Mouse (Mus musculus) cortical plate, adult 2 months (tissue): ENCODE measurements around the gene Tmem243.

Experiments used
- CTCF ChIP-seq: fragments of 200-500 bp; IDR thresholded peaks from 2 replicates; pipeline ENCODE4 v1.5.1; 2011; ENCODE audit warnings: mild to moderate bottlenecking, control low read depth, low read length; ENCODE audit not compliant: insufficient read depth; ENCODE audit errors: extremely low read depth
- POLR2A ChIP-seq: fragments of 200-500 bp; IDR thresholded peaks from 2 replicates; pipeline ENCODE4 v1.6.1; 2011; ENCODE audit warnings: mild to moderate bottlenecking, low read length, control low read depth; ENCODE audit not compliant: insufficient read depth; ENCODE audit errors: extremely low read depth

DNA sequence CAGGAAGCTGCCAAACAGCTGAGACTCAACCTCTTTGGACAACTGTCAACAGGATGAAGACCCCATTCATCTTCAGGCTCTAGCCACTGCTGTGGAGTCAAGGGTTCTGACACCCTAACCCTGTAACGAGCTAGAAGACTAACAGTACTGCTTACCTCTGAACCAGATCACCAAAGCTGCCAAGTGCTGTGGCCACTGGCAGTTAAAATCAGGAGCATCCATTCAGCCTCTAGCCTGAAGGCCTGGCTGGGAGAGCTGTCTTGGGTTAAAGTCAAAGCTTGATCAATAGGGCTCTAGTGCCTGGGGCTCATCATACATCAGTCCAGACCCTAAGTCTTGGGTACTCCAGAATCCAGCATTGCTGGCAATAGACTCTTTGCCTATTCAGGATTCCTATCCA, 56.9 kb downstream of the Tmem243 start:
- TF ChIP-seq CTCF (no peak), POLR2A (no peak)
